ENCODE assay signal across 26 mouse cellular contexts in the genomic region with DNA sequence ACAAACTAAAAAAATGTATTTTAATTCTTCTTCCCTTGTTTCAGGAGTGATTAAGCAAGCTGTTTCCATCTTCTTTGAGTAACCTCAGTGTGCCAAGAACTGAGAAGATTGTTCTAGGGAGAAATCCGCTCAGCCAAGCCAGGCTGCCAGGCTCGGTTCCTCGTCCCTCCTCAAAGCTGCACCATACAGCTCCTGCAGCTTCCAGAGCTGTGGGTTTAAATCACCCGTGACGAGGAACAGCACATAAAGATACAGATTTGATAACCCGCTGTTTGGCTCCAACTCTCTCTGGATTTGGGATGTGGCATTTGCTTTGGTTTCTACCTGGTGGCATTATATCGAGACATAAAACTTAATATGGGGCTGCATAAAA.
DNase-seq lines count a peak whose midpoint lies in the region; ATAC-seq and TF ChIP-seq lines count a peak whose summit lies in the region.
"Had no signal": no experiment of that assay in that cellular context is flagged by ENCODE, and none has a peak within 500 bp of the region (broad histone marks: within the 10 kb centered on the region; RNA-seq: fewer than 3 reads in every experiment).

No protein-coding gene starts in this region.

- H3K4me2 ChIP-seq in hindbrain, embryonic 12.5 days (replicated peaks) = no peak overlapping the region
- no peak overlapping the region for H3K4me2 ChIP-seq in hindbrain, embryonic 11.5 days (replicated peaks; ENCODE audit: low read depth, low read length)
- no peak overlapping the region for H3K4me2 ChIP-seq in midbrain, embryonic 12.5 days (replicated peaks)
- no peak overlapping the region for H3K4me2 ChIP-seq in midbrain, postnatal 0 days (ENCODE audit: low read depth, low read length, poor library complexity, severe bottlenecking)
- no peak overlapping the region for H3K4me2 ChIP-seq in midbrain, embryonic 15.5 days
- H3K4me2 ChIP-seq: embryonic facial prominence, embryonic 12.5 days; forebrain, embryonic 15.5 days; liver, embryonic 12.5 days had no signal

- no peaks in the 10 kb centered on the region; the same call in 1 of the 2 replicates for H3K27me3 ChIP-seq in hindbrain, embryonic 12.5 days
- no peaks in the 10 kb centered on the region for H3K27me3 ChIP-seq in hindbrain, embryonic 11.5 days (ENCODE audit: control insufficient read depth, insufficient read depth, low read length)
- H3K27me3 ChIP-seq in midbrain, embryonic 12.5 days = no peaks in the 10 kb centered on the region
- H3K27me3 ChIP-seq in midbrain, postnatal 0 days (ENCODE audit: insufficient read depth, low read length) = no peaks in the 10 kb centered on the region
- H3K27me3 ChIP-seq in midbrain, embryonic 15.5 days (replicated peaks) = no peaks in the 10 kb centered on the region
- H3K27me3 ChIP-seq: embryonic facial prominence, embryonic 12.5 days; forebrain, embryonic 15.5 days; liver, embryonic 12.5 days; Patski had no signal

- no peaks in the 10 kb centered on the region for H3K36me3 ChIP-seq in hindbrain, embryonic 12.5 days
- no peaks in the 10 kb centered on the region for H3K36me3 ChIP-seq in hindbrain, embryonic 11.5 days (ENCODE audit: control insufficient read depth, insufficient read depth, low read length)
- no peaks in the 10 kb centered on the region for H3K36me3 ChIP-seq in midbrain, embryonic 12.5 days
- H3K36me3 ChIP-seq in midbrain, postnatal 0 days (ENCODE audit: insufficient read depth, low read length) = no peaks in the 10 kb centered on the region
- H3K36me3 ChIP-seq in midbrain, embryonic 15.5 days (replicated peaks) = no peaks in the 10 kb centered on the region
- H3K36me3 ChIP-seq: embryonic facial prominence, embryonic 12.5 days; forebrain, embryonic 15.5 days; hindbrain, embryonic 10.5 days; liver, embryonic 12.5 days had no signal

- no peak for TF ChIP-seq CTCF in midbrain, postnatal 0 days (IDR thresholded peaks at IDR 0.05)

- H3K4me3 ChIP-seq in hindbrain, embryonic 12.5 days = no peak overlapping the region
- H3K4me3 ChIP-seq in hindbrain, embryonic 11.5 days (ENCODE audit: low read depth, low read length) = no peak overlapping the region
- no peak overlapping the region for H3K4me3 ChIP-seq in midbrain, embryonic 12.5 days
- H3K4me3 ChIP-seq in midbrain, postnatal 0 days (ENCODE audit: low read depth, low read length) = no peak overlapping the region
- no peak overlapping the region for H3K4me3 ChIP-seq in midbrain, embryonic 15.5 days
- H3K4me3 ChIP-seq: embryonic facial prominence, embryonic 12.5 days; forebrain, embryonic 15.5 days; hindbrain, embryonic 10.5 days; liver, embryonic 12.5 days had no signal

- peak overlapping the region; percentile 30 for H3K27ac ChIP-seq in hindbrain, embryonic 12.5 days
- H3K27ac ChIP-seq in hindbrain, embryonic 11.5 days (ENCODE audit: low read depth, low read length) = no peak overlapping the region
- H3K27ac ChIP-seq in midbrain, embryonic 12.5 days (replicated peaks) = peak overlapping the region; percentile 43
- no peak overlapping the region for H3K27ac ChIP-seq in midbrain, postnatal 0 days (ENCODE audit: low read depth, low read length)
- peak overlapping the region; percentile 51 for H3K27ac ChIP-seq in midbrain, embryonic 15.5 days
- H3K27ac ChIP-seq: embryonic facial prominence, embryonic 12.5 days; forebrain, embryonic 15.5 days; hindbrain, embryonic 10.5 days; liver, embryonic 12.5 days had no signal

- 75% methylated on average over 7 of the region's 7 CpGs for WGBS in hindbrain, embryonic 12.5 days
- 77% methylated on average over 7 of the region's 7 CpGs for WGBS in hindbrain, embryonic 11.5 days
- WGBS in midbrain, embryonic 12.5 days = 72% methylated on average over 7 of the region's 7 CpGs
- WGBS in midbrain, postnatal 0 days = 50% methylated on average over 7 of the region's 7 CpGs
- 55% methylated on average over 7 of the region's 7 CpGs for WGBS in midbrain, embryonic 15.5 days

- DNase-seq in hindbrain, embryonic 11.5 days (ENCODE audit: low spot score) = no peak
- no peak for DNase-seq in midbrain, postnatal 0 days (ENCODE audit: low spot score)
- DNase-seq in brain, adult 2 months (ENCODE audit: low read depth, low spot score) = peak; percentile 36
- no peak for DNase-seq in kidney, adult 9 months
- DNase-seq: adrenal gland, postnatal 10 days; cerebellum, adult 11-12 months; cerebellum, adult 9-11 months; embryo, embryonic 11 days; gastrocnemius, postnatal 14 days; heart, postnatal 14 days; kidney, adult 18-20 months; kidney, postnatal 36 days; layer of hippocampus, postnatal 36 days; left cerebral cortex, postnatal 4 days; liver, postnatal 0 days; lung, postnatal 36 days; right cerebral cortex, postnatal 14 days; thymus, postnatal 14 days had no signal

- peaks cover 16% of the 10 kb centered on the region for H3K4me1 ChIP-seq in hindbrain, embryonic 12.5 days
- no peaks in the 10 kb centered on the region for H3K4me1 ChIP-seq in hindbrain, embryonic 11.5 days (replicated peaks; ENCODE audit: control insufficient read depth, insufficient read depth, low read length)
- H3K4me1 ChIP-seq in midbrain, embryonic 12.5 days = peaks cover 10% of the 10 kb centered on the region; the same call in 1 of the 2 replicates
- peaks cover 4% of the 10 kb centered on the region; the same call in 1 of the 2 replicates for H3K4me1 ChIP-seq in midbrain, postnatal 0 days (ENCODE audit: insufficient read depth, low read length)
- peaks cover 22% of the 10 kb centered on the region for H3K4me1 ChIP-seq in midbrain, embryonic 15.5 days
- H3K4me1 ChIP-seq: embryonic facial prominence, embryonic 12.5 days had no signal

- H3K9me3 ChIP-seq in hindbrain, embryonic 12.5 days (replicated peaks) = no peaks in the 10 kb centered on the region
- no peaks in the 10 kb centered on the region for H3K9me3 ChIP-seq in hindbrain, embryonic 11.5 days (ENCODE audit: control insufficient read depth, low read length)
- no peaks in the 10 kb centered on the region for H3K9me3 ChIP-seq in midbrain, embryonic 12.5 days
- no peaks in the 10 kb centered on the region for H3K9me3 ChIP-seq in midbrain, postnatal 0 days (ENCODE audit: low read length)
- H3K9me3 ChIP-seq in midbrain, embryonic 15.5 days = no peaks in the 10 kb centered on the region
- H3K9me3 ChIP-seq: embryonic facial prominence, embryonic 12.5 days; forebrain, embryonic 15.5 days; hindbrain, embryonic 10.5 days; liver, embryonic 12.5 days had no signal

- H3K9ac ChIP-seq in hindbrain, embryonic 12.5 days = no peak overlapping the region
- no peak overlapping the region for H3K9ac ChIP-seq in hindbrain, embryonic 11.5 days (ENCODE audit: low read depth, low read length)
- H3K9ac ChIP-seq in midbrain, embryonic 12.5 days (replicated peaks) = no peak overlapping the region
- no peak overlapping the region for H3K9ac ChIP-seq in midbrain, postnatal 0 days (replicated peaks; ENCODE audit: low read length, poor library complexity, severe bottlenecking)
- no peak overlapping the region for H3K9ac ChIP-seq in midbrain, embryonic 15.5 days
- H3K9ac ChIP-seq: embryonic facial prominence, embryonic 12.5 days; forebrain, embryonic 15.5 days; liver, embryonic 12.5 days; liver, postnatal 0 days had no signal

- ATAC-seq in hindbrain, embryonic 12.5 days (ENCODE audit: low FRiP score) = no peak
- ATAC-seq in hindbrain, embryonic 11.5 days (ENCODE audit: low FRiP score) = no peak
- ATAC-seq in midbrain, embryonic 12.5 days (ENCODE audit: low FRiP score, low read depth) = no peak
- no peak for ATAC-seq in midbrain, postnatal 0 days (ENCODE audit: low FRiP score)
- ATAC-seq in midbrain, embryonic 15.5 days (replicated peaks) = peak; percentile 43; the same call in 1 of the 2 replicates
- ATAC-seq: forebrain, embryonic 15.5 days; liver, embryonic 12.5 days; liver, postnatal 0 days; Patski had no signal

Comparison
In these comparisons a context has a peak if more than half of its experiments do, and no peak if none do; other contexts are left out.
1. H3K27ac ChIP-seq: peak in hindbrain, embryonic 12.5 days (single experiment), midbrain, embryonic 12.5 days (single experiment) and midbrain, embryonic 15.5 days (single experiment); none in hindbrain, embryonic 11.5 days (single experiment) and midbrain, postnatal 0 days (single experiment).